Mouse (Mus musculus) lung, postnatal 0 days (tissue): Measurements from ENCODE around the gene Sp1. TPM values are rescaled to one million over a fixed set of nuclear protein-coding genes. Genes with fewer than 3 reads are reported as not detected.
A peak's percentile ranks its signal among the peaks of the same experiment; 100 is the strongest.

ENCODE experiments used
- ATAC-seq: fragments of 200-750 bp; cut with Nextera tagmentation; 2 replicates; pipeline ENCODE4 v1.8.0; 2017; ENCODE audit warnings: moderate library complexity
- DNase-seq: peaks from one replicate; pipeline ENCODE4 v3.0.0-alpha.2; 2016; ENCODE audit warnings: low spot score
- H3K27ac ChIP-seq: fragments of 300-500 bp; sonication (generic); 2 replicates; pipeline ENCODE4 v1.5.1; 2014; ENCODE audit warnings: antibody characterized with exemption, mild to moderate bottlenecking, low read length, mixed read lengths
- H3K27me3 ChIP-seq: fragments of 300-500 bp; sonication (generic); replicated peaks from 2 replicates; pipeline ENCODE4 v1.6.1; 2014; ENCODE audit warnings: low read length, mixed read lengths; ENCODE audit not compliant: insufficient read depth
- H3K36me3 ChIP-seq: fragments of 300-500 bp; sonication (generic); 2 replicates; pipeline ENCODE4 v1.6.1; 2014; ENCODE audit warnings: low read length, mixed read lengths; ENCODE audit not compliant: insufficient read depth
- H3K4me1 ChIP-seq: fragments of 300-500 bp; sonication (generic); 2 replicates; pipeline ENCODE4 v1.6.1; 2014; ENCODE audit warnings: antibody characterized with exemption, low read depth, low read length, mixed read lengths; ENCODE audit not compliant: insufficient read depth
- H3K4me2 ChIP-seq: fragments of 300-500 bp; sonication (generic); replicated peaks from 2 replicates; pipeline ENCODE4 v1.6.1; 2014; ENCODE audit warnings: low read depth, mild to moderate bottlenecking, low read length, moderate library complexity, mixed read lengths
- H3K4me3 ChIP-seq: fragments of 300-500 bp; sonication (generic); 2 replicates; pipeline ENCODE4 v1.5.1; 2014; ENCODE audit warnings: low read depth, low read length
- H3K9ac ChIP-seq: fragments of 300-500 bp; sonication (generic); replicated peaks from 2 replicates; pipeline ENCODE4 v1.6.1; 2014; ENCODE audit warnings: low read depth, mild to moderate bottlenecking
- H3K9me3 ChIP-seq: fragments of 300-500 bp; sonication (generic); 2 replicates; pipeline ENCODE4 v1.6.1; 2016; ENCODE audit warnings: low read length, mixed read lengths
- CTCF ChIP-seq: IDR thresholded peaks from 2 replicates; pipeline ENCODE4 v1.5.1; 2016; ENCODE audit warnings: antibody characterized with exemption, mild to moderate bottlenecking
- EP300 ChIP-seq: IDR thresholded peaks from 2 replicates; pipeline ENCODE4 v1.6.1; 2016; ENCODE audit warnings: antibody characterized with exemption, mild to moderate bottlenecking, control low read depth
- WGBS: fragments of 180-500 bp; shearing (Covaris S2); extraction: QIAGEN DNeasy Blood & Tissue Kit; methylation state at CpG from one replicate; pipeline ENCODE4 v1.1.7; 2014; 5-methylcytosine and 5-hydroxymethylcytosine counted together
- polyA plus RNA-seq: library from polyadenylated mRNA; unstranded; fragments of >200 nt; fragmentation: Nextera tagmentation; extraction: Ambion mirVana; gene quantifications from 2 replicates; pipeline ENCODE4 v1.2.1, GENCODE M21; 2015

The Sp1 gene
- polyA plus RNA-seq, 1 experiment from 2014 or later = 7.3 TPM

- 26% methylated on average over 3 of the region's 3 CpGs for WGBS
- H3K36me3 ChIP-seq = no peaks in the 10 kb centered on the region
- ATAC-seq (peak; percentile 11), DNase-seq (peak; percentile 65)
- H3K4me1 ChIP-seq = peaks cover 11% of the 10 kb centered on the region; the same call in 1 of the 2 replicates
- H3K27ac ChIP-seq = peak overlapping the region; percentile 51
- H3K27me3 ChIP-seq = no peaks in the 10 kb centered on the region
- no peak overlapping the region for H3K4me3 ChIP-seq
- no peaks in the 10 kb centered on the region for H3K9me3 ChIP-seq
- H3K9ac ChIP-seq = no peak overlapping the region
- no peak overlapping the region for H3K4me2 ChIP-seq
- no peak for TF ChIP-seq CTCF
Observed at GRCm38 (mm10) chr15:102395061-102395460, 10.9 kb upstream of the Sp1 start.

GRCm38 (mm10) chr15:102398629-102399028 is 7.3 kb upstream of the Sp1 start:
- ATAC-seq (no peak), DNase-seq (no peak)
- H3K9ac ChIP-seq = 0 out of 2 replicates have a peak overlapping the region, but pooled peaks have one; percentile 55
- H3K4me3 ChIP-seq = peak overlapping the region; percentile 36
- H3K4me1 ChIP-seq = peaks cover 10% of the 10 kb centered on the region; the same call in 1 of the 2 replicates
- no peaks in the 10 kb centered on the region for H3K9me3 ChIP-seq
- no peaks in the 10 kb centered on the region for H3K36me3 ChIP-seq
- H3K4me2 ChIP-seq = peak overlapping the region; percentile 66; the same call in 1 of the 2 replicates
- TF ChIP-seq CTCF (no peak), EP300 (no peak)
- no peaks in the 10 kb centered on the region for H3K27me3 ChIP-seq
- peak overlapping the region; percentile 95 for H3K27ac ChIP-seq
- 37% methylated on average over 5 of the region's 5 CpGs for WGBS

- Histone ChIP-seq H3K4me2 (peak overlapping the region; percentile 66), H3K27ac (peak overlapping the region; percentile 95), H3K9me3 (no peaks in the 10 kb centered on the region), H3K36me3 (no peaks in the 10 kb centered on the region), H3K27me3 (no peaks in the 10 kb centered on the region), H3K4me3 (peak overlapping the region; percentile 36), H3K9ac (peak overlapping the region; percentile 55), H3K4me1 (peaks cover 4% of the 10 kb centered on the region; the same call in 1 of the 2 replicates)
- 1% methylated on average over 34 of the region's 34 CpGs for WGBS
- ATAC-seq = peak; percentile 96
- DNase-seq = peak; percentile 99
- no peak for TF ChIP-seq CTCF
- TF ChIP-seq EP300 = peak; percentile 75
Observed at GRCm38 (mm10) chr15:102399229-102400221, 6.4 kb upstream of the Sp1 start.

GRCm38 (mm10) chr15:102400476-102401045 is 5.4 kb upstream of the Sp1 start:
- TF ChIP-seq CTCF (no peak), EP300 (no peak)
- ATAC-seq = no peak
- Histone ChIP-seq H3K27me3 (no peaks in the 10 kb centered on the region), H3K4me1 (peaks cover 5% of the 10 kb centered on the region; the same call in 1 of the 2 replicates), H3K36me3 (no peaks in the 10 kb centered on the region), H3K9me3 (no peaks in the 10 kb centered on the region), H3K4me3 (no peak overlapping the region), H3K4me2 (peak overlapping the region; percentile 66), H3K27ac (peak overlapping the region; percentile 95), H3K9ac (peak overlapping the region; percentile 55; the same call in 1 of the 2 replicates)
- DNase-seq = peak; percentile 31
- 76% methylated on average over 10 of the region's 10 CpGs for WGBS

- Histone ChIP-seq H3K27ac (peak overlapping the region; percentile 95; the same call in 1 of the 2 replicates), H3K27me3 (no peaks in the 10 kb centered on the region), H3K4me1 (peaks cover 5% of the 10 kb centered on the region; the same call in 1 of the 2 replicates), H3K4me3 (no peak overlapping the region), H3K4me2 (no peak overlapping the region), H3K9me3 (no peaks in the 10 kb centered on the region), H3K36me3 (no peaks in the 10 kb centered on the region), H3K9ac (no peak overlapping the region)
- no peak for ATAC-seq
- no peak for DNase-seq
- TF ChIP-seq CTCF = no peak
- TF ChIP-seq EP300 = no peak
- 82% methylated on average over 2 of the region's 2 CpGs for WGBS
Observed at GRCm38 (mm10) chr15:102401278-102401677, 4.7 kb upstream of the Sp1 start.

- H3K36me3 ChIP-seq = no peaks in the 10 kb centered on the region
- no peak overlapping the region for H3K4me2 ChIP-seq
- H3K9me3 ChIP-seq = no peaks in the 10 kb centered on the region
- no peaks in the 10 kb centered on the region for H3K27me3 ChIP-seq
- no peak overlapping the region for H3K9ac ChIP-seq
- ATAC-seq (no peak), DNase-seq (no peak)
- H3K4me1 ChIP-seq = peaks cover 5% of the 10 kb centered on the region; the same call in 1 of the 2 replicates
- no peak for TF ChIP-seq CTCF
- TF ChIP-seq EP300 = no peak
- H3K27ac ChIP-seq = no peak overlapping the region
- no peak overlapping the region for H3K4me3 ChIP-seq
- 95% methylated on average over 3 of the region's 3 CpGs for WGBS
Observed at GRCm38 (mm10) chr15:102402210-102402609, 3.7 kb upstream of the Sp1 start.
